Mouse (Mus musculus): ENCODE results near the gene March8. TPM values are rescaled to one million over a fixed set of nuclear protein-coding genes. Genes with fewer than 3 reads are reported as not detected.

Gene March8
- polyA plus RNA-seq, 1 experiment from 2014 or later: 52.8 TPM

GRCm38 (mm10) chr6:116458728-116459127 lies 120.9 kb downstream of the March8 start:
- 68% methylated on average over 4 of the region's 4 CpGs for WGBS

More at GRCm38 (mm10) chr6:116458728-116459127, 120.9 kb downstream of the March8 start:
- no peaks in the 10 kb centered on the region for H3K36me3 ChIP-seq (ENCODE audit: control insufficient read depth, insufficient read depth)
- no peak overlapping the region for H3K4me3 ChIP-seq (replicated peaks; ENCODE audit: low read length)
- no peaks in the 10 kb centered on the region for H3K9me3 ChIP-seq (ENCODE audit: control insufficient read depth, low read length)
- no peak for ATAC-seq
- H3K4me1 ChIP-seq (replicated peaks; ENCODE audit: control insufficient read depth, insufficient read depth, low read length): peaks cover 5% of the 10 kb centered on the region
- H3K27me3 ChIP-seq (replicated peaks; ENCODE audit: control insufficient read depth, insufficient read depth, low read length): peaks cover 6% of the 10 kb centered on the region; the same call in 1 of the 2 replicates
- no peak overlapping the region for H3K4me2 ChIP-seq (ENCODE audit: low read length)
- H3K9ac ChIP-seq (replicated peaks; ENCODE audit: low read depth, low read length): no peak overlapping the region
- no peak overlapping the region for H3K27ac ChIP-seq (ENCODE audit: low read length)

Other genes with a start within 250 kb of the March8 start
- gene Tmcc1, start 144.5 kb upstream of the March8 start, polyA plus RNA-seq (2015; fragmentation: Nextera tagmentation; extraction: Ambion mirVana): 34.2 and 38.4 TPM in 2 replicates
- 66.5 and 66.9 TPM in 2 replicates for gene Washc2, start 130.0 kb upstream of the March8 start, polyA plus RNA-seq (2015; fragmentation: Nextera tagmentation; extraction: Ambion mirVana)
- gene Zfand4, start 73.8 kb upstream of the March8 start, polyA plus RNA-seq (2015; fragmentation: Nextera tagmentation; extraction: Ambion mirVana): 7.2 and 8.7 TPM in 2 replicates
- 0.37 and 0.52 TPM in 2 replicates for gene Alox5, start 123.2 kb downstream of the March8 start, polyA plus RNA-seq (2015; fragmentation: Nextera tagmentation; extraction: Ambion mirVana)
- gene Olfr211, start 151.1 kb downstream of the March8 start, polyA plus RNA-seq (2015; fragmentation: Nextera tagmentation; extraction: Ambion mirVana): not detected in 2 replicates
- gene Olfr212, start 168.5 kb downstream of the March8 start, polyA plus RNA-seq (2015; fragmentation: Nextera tagmentation; extraction: Ambion mirVana): not detected in 2 replicates
- not detected in 2 replicates for gene Olfr213, start 200.4 kb downstream of the March8 start, polyA plus RNA-seq (2015; fragmentation: Nextera tagmentation; extraction: Ambion mirVana)
- 0.24 and 0.52 TPM in 2 replicates for gene Gm5580, start 213.1 kb downstream of the March8 start, polyA plus RNA-seq (2015; fragmentation: Nextera tagmentation; extraction: Ambion mirVana)
- gene Olfr214, start 216.2 kb downstream of the March8 start, polyA plus RNA-seq (2015; fragmentation: Nextera tagmentation; extraction: Ambion mirVana): not detected in 2 replicates
- gene Olfr215, start 246.2 kb downstream of the March8 start, polyA plus RNA-seq (2015; fragmentation: Nextera tagmentation; extraction: Ambion mirVana): not detected in 2 replicates

All from forebrain, embryonic 16.5 days (tissue).